Mouse (Mus musculus): Measurements from ENCODE around the gene Tmem263. TPM values are rescaled to one million over a fixed set of nuclear protein-coding genes. Genes with fewer than 3 reads are reported as not detected.

Gene Tmem263
- 9.9 TPM for polyA plus RNA-seq (2014; fragmentation: Illumina TruSeq; extraction: RNeasy Lipid Tissue Mini Kit (QIAGEN cat#74804); ENCODE audit: insufficient read depth, low read depth, low replicate concordance)

DNA sequence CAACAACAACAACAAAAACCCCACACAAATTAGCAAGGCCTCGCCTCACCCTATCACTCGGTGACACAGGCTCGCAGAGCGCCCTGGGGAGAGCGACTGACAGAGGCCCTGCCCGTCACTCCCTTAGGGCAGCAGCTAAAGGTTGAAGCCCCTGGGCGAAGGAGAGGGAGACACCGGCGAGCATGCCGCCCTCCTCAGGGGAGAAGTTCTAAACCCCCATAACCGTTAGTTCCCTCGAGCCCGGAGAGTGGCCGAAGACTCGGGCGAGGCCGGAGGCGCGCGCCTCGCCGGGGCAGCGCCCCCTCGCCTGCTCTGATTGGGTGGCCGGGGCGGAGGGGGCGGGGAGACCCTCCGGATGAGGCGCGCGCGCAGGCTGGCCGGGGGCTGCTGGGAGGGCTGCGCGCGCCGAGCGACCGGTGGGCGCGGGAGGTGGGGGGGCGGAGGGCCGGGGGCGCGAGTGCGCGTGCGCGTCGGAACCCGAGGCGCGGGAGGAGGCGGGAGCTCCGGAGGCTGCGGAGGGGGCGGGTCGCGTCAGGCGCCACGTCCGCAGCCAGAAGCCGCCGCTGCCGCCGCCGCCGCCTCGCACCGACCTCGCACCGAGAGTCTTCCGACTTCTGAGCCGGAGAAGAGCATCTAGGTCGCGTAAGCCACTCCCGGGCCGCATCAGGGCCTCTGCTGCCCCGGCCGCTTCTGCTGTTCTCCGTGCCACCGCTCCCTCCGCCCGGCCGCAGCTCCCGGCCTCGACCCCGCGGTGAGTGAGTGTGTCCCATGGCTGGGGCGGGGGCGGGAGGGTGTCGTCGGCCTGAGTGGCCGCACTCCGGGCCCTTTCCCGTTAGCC, at the start of gene Tmem263, which contains the start of gene Fhl4:
Tmem263 (plus strand) TSS at position 381 of the 838 bp plus-strand sequence.
Fhl4 (minus strand) TSS at position 249 of the 838 bp plus-strand sequence.

DNA sequence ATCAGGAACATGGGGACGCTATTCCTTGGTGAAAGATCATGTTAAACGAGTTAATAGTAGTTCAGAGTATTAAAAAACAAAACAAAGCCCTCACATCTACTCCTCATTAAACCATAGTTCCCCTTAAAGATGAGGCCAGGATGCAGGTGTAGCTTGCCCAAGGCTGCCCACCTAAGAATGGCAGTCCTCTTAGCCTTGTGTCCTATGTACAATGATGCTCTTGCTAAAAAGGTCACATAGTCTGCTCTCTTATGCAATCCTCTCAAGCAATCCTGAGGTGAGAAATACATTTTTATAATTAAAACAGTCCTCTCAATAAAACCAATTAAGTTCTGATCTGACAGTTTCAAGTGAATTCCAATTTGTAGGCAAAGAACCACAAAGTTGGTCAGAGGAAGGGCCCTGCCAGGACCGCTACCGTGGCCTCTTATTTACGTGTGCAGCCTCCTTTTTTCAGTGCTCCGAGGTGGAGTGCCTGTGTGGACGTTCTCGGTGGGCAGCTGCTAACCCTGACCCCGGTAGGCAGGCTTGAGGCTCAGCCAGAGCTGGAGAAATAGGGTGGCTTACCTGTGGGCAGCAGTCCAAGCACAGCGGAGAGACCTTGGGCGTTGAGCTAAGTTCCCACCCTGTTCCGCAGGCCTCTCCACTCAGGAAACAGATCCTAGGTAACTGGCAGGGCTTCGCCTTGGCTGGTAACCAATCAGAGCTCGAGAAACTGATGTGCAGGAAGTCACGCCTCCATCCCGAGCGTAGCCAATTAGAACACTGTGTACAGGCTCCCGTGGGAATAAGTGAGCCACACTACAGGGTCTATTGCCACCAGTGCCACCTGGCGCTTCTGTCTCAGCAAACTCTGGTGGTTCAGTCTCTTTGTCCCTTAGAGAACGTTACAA, 25.2 kb downstream of the Tmem263 start, which contains the start of gene Mterf2:
Mterf2 (minus strand) TSS at position 633 of the 893 bp plus-strand sequence.

Other genes with a start within 250 kb of the Tmem263 start
- 10.1 TPM for gene Ric8b, start 185.0 kb upstream of the Tmem263 start, polyA plus RNA-seq (2014; fragmentation: Illumina TruSeq; extraction: RNeasy Lipid Tissue Mini Kit (QIAGEN cat#74804); ENCODE audit: insufficient read depth, low read depth, low replicate concordance)
- 0.35 TPM for gene Fhl4, start 132 bp upstream of the Tmem263 start, polyA plus RNA-seq (2014; fragmentation: Illumina TruSeq; extraction: RNeasy Lipid Tissue Mini Kit (QIAGEN cat#74804); ENCODE audit: insufficient read depth, low read depth, low replicate concordance)
- gene Mterf2, start 25.4 kb downstream of the Tmem263 start, polyA plus RNA-seq (2014; fragmentation: Illumina TruSeq; extraction: RNeasy Lipid Tissue Mini Kit (QIAGEN cat#74804); ENCODE audit: insufficient read depth, low read depth, low replicate concordance), result 4.5 TPM
- 9.9 TPM for gene Cry1, start 82.4 kb downstream of the Tmem263 start, polyA plus RNA-seq (2014; fragmentation: Illumina TruSeq; extraction: RNeasy Lipid Tissue Mini Kit (QIAGEN cat#74804); ENCODE audit: insufficient read depth, low read depth, low replicate concordance)